Mouse (Mus musculus) colon, adult 2 months (tissue): Measurements from ENCODE around the gene Pla2g16. TPM values are rescaled to one million over a fixed set of nuclear protein-coding genes. Genes with fewer than 3 reads are reported as not detected.

Source experiments
- polyA plus RNA-seq: library from polyadenylated mRNA; depleted of rRNA; stranded (reverse); fragments of >200 nt; gene quantifications from 2 replicates; pipeline ENCODE4 v1.2.3, GENCODE M21; 2012; rRNA removed

The Pla2g16 gene
- polyA plus RNA-seq: 20.4 and 21.3 TPM in 2 replicates

DNA sequence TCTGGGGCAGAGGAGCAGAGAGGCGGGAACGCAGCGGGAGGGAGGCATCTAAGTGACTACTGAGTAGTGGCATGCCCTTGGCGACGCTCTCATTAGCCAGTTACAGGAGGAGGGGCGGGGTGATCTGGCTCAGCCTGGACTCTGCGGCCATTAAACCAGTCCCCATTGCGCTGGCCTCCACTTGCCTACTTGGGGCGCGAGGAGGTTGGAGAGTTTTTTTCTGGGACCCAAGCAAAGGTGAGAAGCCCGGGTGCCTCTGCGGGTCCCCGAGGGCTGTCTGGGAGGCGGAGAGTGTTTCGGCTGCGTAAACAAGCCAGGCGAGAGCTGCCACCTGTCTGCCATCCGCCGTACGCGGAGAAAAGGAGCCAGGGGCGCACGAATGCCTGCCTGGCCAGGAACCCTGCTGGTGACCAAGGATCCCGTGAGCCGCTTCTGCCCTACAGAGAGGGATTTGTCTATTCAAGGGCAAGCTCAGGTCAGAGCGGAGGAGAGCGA is at the start of gene Pla2g16:
Pla2g16 (plus strand) TSS at position 132 of the 495 bp plus-strand sequence.

DNA sequence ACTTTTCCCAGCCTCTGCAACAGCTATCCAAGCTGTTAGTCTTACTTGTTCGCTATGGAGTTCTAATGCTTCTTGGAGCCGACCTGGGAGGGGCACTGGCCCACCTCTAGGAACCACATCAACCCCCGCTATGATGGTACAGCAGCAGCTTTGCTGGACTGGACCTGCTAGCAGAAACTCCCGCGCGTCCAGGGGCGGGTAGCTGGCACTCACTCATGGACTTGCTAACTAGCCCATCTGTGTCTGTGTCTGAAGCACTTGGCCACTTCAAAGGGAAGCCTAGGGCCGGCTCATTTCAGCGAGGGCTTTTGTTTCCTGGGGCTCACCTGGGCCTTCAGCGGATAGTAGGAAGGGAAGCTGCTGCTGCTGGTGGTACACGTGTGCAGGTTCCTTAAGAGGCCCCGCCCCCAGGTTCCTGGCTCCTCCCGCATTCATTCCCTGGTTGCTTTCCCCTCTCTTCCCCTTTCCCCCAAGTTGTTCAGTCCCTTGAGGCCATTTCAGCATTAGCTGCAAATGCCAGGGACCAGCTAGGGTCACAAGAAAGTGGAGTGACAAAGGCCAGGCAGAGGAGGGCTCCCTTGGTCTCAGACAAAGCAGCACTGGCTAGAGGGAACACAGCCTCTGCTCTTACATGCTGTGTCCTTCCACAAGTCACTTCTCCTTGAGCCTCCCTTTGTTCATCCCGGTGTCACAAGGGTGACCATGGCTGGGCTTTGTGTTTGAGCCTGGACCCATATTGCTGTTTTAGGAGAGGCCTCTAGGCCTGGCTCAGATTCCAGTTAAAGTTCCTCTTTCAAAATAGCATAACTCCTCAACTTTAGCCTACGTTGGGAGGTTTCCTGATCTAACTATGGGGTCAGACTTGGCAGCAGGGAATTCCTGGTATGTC is 49.8 kb downstream of the Pla2g16 start, which contains the start of gene Lgals12:
Lgals12 (minus strand) TSS at position 393 of the 889 bp plus-strand sequence.

DNA sequence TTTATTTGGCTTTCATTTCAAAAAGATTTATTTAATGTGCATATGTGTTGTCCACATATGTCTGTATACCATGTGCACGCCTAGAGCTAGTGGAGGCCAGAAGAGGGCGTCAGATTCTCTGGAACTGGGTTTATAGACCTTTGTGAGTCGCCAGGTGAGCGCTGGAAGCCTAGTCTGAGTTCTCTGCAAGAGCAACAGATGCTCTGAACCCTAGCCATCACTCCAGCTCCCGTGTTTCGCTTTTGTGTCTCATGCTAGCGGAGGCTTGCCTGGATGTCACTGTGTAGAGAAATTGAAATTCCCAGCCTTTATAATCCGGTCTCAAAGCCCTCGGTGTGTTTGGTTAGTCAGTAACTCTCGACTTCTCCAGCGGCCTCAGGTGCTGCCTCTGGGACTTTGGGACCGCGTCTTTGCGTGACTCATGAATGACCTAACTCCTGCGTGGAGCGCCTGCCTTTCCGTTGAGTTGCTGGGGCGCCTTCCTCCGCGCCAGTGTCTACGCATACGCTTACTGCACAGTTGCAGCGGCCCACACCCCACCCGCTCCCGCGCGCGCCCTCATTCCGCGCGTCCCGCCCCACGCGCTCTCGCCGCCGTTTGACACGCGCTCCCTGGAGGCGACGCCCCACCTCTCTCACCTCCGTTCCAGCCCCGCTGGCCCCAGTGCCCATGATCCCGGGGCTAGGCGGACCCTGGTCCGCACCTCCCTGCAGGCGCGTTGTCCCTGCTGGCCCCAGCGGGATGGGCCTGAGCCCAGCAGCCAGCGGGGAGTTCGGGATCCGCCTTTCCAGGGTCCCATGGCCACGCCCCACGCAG is 54.9 kb downstream of the Pla2g16 start, which contains the start of gene Hrasls5:
Hrasls5 (plus strand) TSS at position 600 of the 816 bp plus-strand sequence.

Other genes starting within 250 kb of the Pla2g16 start
- gene Mark2, start 215.6 kb upstream of the Pla2g16 start, polyA plus RNA-seq: 192 and 221 TPM in 2 replicates
- 18.5 and 22.0 TPM in 2 replicates for gene Spindoc, start 174.5 kb upstream of the Pla2g16 start, polyA plus RNA-seq
- gene 2700081O15Rik, start 139.8 kb upstream of the Pla2g16 start, polyA plus RNA-seq: 21.6 and 22.2 TPM in 2 replicates
- gene Rtn3, start 74.2 kb upstream of the Pla2g16 start, polyA plus RNA-seq: 74.8 and 101 TPM in 2 replicates
- 6.7 and 7.1 TPM in 2 replicates for gene Atl3, start 63.4 kb upstream of the Pla2g16 start, polyA plus RNA-seq
- gene Lgals12, start 49.7 kb downstream of the Pla2g16 start, polyA plus RNA-seq: 10.9 and 13.1 TPM in 2 replicates
- gene Hrasls5, start 55.1 kb downstream of the Pla2g16 start, polyA plus RNA-seq: 0.71 TPM in 1 of 2 replicates, not detected in the other
- gene Slc22a19, start 153.9 kb downstream of the Pla2g16 start, polyA plus RNA-seq: not detected in 2 replicates
- not detected in 2 replicates for gene Slc22a26, start 245.2 kb downstream of the Pla2g16 start, polyA plus RNA-seq